Mouse (Mus musculus) C2C12 (cell line): ENCODE results near the gene Decr2.

ENCODE experiments used
- CEBPB ChIP-seq: IDR thresholded peaks from one replicate; pipeline ENCODE4 v1.6.1; 2011; ENCODE audit warnings: low read depth, mild to moderate bottlenecking, control low read depth, moderate library complexity
- CTCF ChIP-seq: IDR thresholded peaks from one replicate; pipeline ENCODE4 v1.5.1; 2011; ENCODE audit not compliant: control insufficient read depth, insufficient read depth, insufficient read length
- MYOD1 ChIP-seq: IDR thresholded peaks from one replicate; pipeline ENCODE4 v1.6.1; 2011; ENCODE audit warnings: low read depth; ENCODE audit not compliant: control insufficient read depth, insufficient read length
- USF1 ChIP-seq: IDR thresholded peaks from one replicate; pipeline ENCODE4 v1.6.1; 2011; ENCODE audit warnings: low read depth, mild to moderate bottlenecking, control low read depth, moderate library complexity

DNA sequence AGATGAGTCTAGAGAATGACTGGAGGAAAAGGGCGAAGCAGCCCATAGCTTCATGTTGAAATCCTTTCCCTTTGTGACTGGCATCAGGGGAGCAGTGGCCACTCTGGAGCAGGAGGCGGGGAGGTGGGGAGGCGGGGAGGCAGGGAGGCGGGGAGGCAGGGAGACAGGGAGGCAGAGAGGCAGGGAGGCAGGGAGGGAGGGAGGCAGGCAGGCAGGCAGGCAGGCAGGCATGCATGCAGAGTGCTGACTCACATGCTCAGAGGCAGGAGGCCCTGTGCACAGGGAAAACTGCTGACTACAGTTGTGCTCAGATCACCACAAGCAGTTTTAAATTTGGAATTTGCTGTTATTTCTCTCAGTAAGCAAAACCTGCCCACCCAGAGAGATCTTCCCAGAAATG is 11.3 kb upstream of the Decr2 start:
- TF ChIP-seq CEBPB (no peak), CTCF (no peak), MYOD1 (no peak), USF1 (no peak)
